Mouse (Mus musculus): ENCODE results near the gene Ttc36. TPM values are rescaled to one million over a fixed set of nuclear protein-coding genes. Genes with fewer than 3 reads are reported as not detected.
"Not testable (repeated sequence)": the region's sequence is repeated elsewhere in the genome, so short reads cannot be mapped to it uniquely, and the experiment has no call there.

Ttc36 gene
- polyA plus RNA-seq, 1 experiment from 2014 or later = not detected

DNA sequence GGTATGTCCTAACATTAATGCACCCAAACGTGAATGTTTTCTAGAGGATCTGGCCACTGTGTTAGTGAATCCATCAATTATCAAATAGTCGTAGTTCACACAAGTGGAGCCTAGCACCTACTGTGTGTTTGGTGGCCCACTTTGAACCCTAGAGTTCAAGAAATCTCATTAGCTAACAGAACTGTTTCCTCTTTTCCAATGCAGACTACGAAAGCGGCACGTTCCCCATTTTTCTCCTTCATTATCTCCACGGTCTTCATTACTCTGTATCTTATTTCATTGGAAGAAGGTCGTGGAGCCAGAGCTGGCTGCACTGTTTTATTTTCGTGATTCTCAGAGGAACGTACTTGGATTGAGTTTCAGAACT lies 2.9 kb downstream of the Ttc36 start:
- peaks cover 7% of the 10 kb centered on the region for H3K27me3 ChIP-seq (ENCODE audit: control insufficient read depth, insufficient read depth, low read length)
- 50% methylated on average over 9 of the region's 9 CpGs for WGBS
- H3K4me3 ChIP-seq (ENCODE audit: low read depth, low read length) = peak overlapping the region; percentile 52
- H3K27ac ChIP-seq (ENCODE audit: low read depth, low read length) = no peak overlapping the region
- no peak for ATAC-seq (ENCODE audit: insufficient read depth, low FRiP score, low TSS enrichment)
- H3K36me3 ChIP-seq (ENCODE audit: control insufficient read depth, insufficient read depth, low read length) = no peaks in the 10 kb centered on the region
- no peaks in the 10 kb centered on the region for H3K9me3 ChIP-seq (ENCODE audit: control insufficient read depth, low read length)
- DNase-seq (ENCODE audit: low spot score) = no peak
- H3K9ac ChIP-seq (ENCODE audit: low read length) = peak overlapping the region; percentile 61
- H3K4me2 ChIP-seq (ENCODE audit: low read depth) = peak overlapping the region; percentile 91
- peaks cover 7% of the 10 kb centered on the region; the same call in 1 of the 2 replicates for H3K4me1 ChIP-seq (ENCODE audit: control insufficient read depth, insufficient read depth, low read length)

GRCm38 (mm10) chr9:44799102-44799957 lies 3.5 kb downstream of the Ttc36 start, which contains the start of gene Tmem25:
Tmem25 (minus strand) TSS chr9:44799307.
- ATAC-seq (ENCODE audit: insufficient read depth, low FRiP score, low TSS enrichment) (peak; percentile 97), DNase-seq (ENCODE audit: low spot score) (peak; percentile 87)
- Histone ChIP-seq H3K4me2 (ENCODE audit: low read depth) (peak within 1 kb of the TSS; percentile 91), H3K36me3 (ENCODE audit: control insufficient read depth, insufficient read depth, low read length) (no peaks in the 10 kb centered on the region), H3K4me1 (ENCODE audit: control insufficient read depth, insufficient read depth, low read length) (peaks cover 7% of the 10 kb centered on the region; the same call in 1 of the 2 replicates), H3K9ac (ENCODE audit: low read length) (peak within 1 kb of the TSS; percentile 61), H3K27ac (ENCODE audit: low read depth, low read length) (no peak within 1 kb of the TSS), H3K4me3 (ENCODE audit: low read depth, low read length) (peak within 1 kb of the TSS; percentile 52), H3K9me3 (ENCODE audit: control insufficient read depth, low read length) (no peaks in the 10 kb centered on the region), H3K27me3 (ENCODE audit: control insufficient read depth, insufficient read depth, low read length) (peaks cover 7% of the 10 kb centered on the region)
- WGBS = under 1% methylated on average over 73 of the region's 75 CpGs

GRCm38 (mm10) chr9:44798298-44798697 lies 4.6 kb downstream of the Ttc36 start:
- Histone ChIP-seq H3K9ac (ENCODE audit: low read length) (no peak overlapping the region), H3K4me1 (ENCODE audit: control insufficient read depth, insufficient read depth, low read length) (peaks cover 7% of the 10 kb centered on the region; the same call in 1 of the 2 replicates), H3K27me3 (ENCODE audit: control insufficient read depth, insufficient read depth, low read length) (peaks cover 7% of the 10 kb centered on the region), H3K27ac (ENCODE audit: low read depth, low read length) (no peak overlapping the region), H3K4me2 (ENCODE audit: low read depth) (peak overlapping the region; percentile 91; the same call in 1 of the 2 replicates), H3K36me3 (ENCODE audit: control insufficient read depth, insufficient read depth, low read length) (no peaks in the 10 kb centered on the region), H3K4me3 (ENCODE audit: low read depth, low read length) (peak overlapping the region; percentile 52; the same call in 1 of the 2 replicates), H3K9me3 (ENCODE audit: control insufficient read depth, low read length) (no peaks in the 10 kb centered on the region)
- no peak for DNase-seq (ENCODE audit: low spot score)
- ATAC-seq (ENCODE audit: insufficient read depth, low FRiP score, low TSS enrichment) = no peak
- 56% methylated on average over 7 of the region's 7 CpGs for WGBS

- H3K9ac ChIP-seq (ENCODE audit: low read length) = no peak overlapping the region
- H3K4me1 ChIP-seq (ENCODE audit: control insufficient read depth, insufficient read depth, low read length) = no peaks in the 10 kb centered on the region
- WGBS = 79% methylated on average over 9 of the region's 9 CpGs
- ATAC-seq (ENCODE audit: insufficient read depth, low FRiP score, low TSS enrichment) = no peak
- H3K27me3 ChIP-seq (ENCODE audit: control insufficient read depth, insufficient read depth, low read length) = no peaks in the 10 kb centered on the region; the same call in 1 of the 2 replicates
- H3K27ac ChIP-seq (ENCODE audit: low read depth, low read length) = no peak overlapping the region
- H3K4me2 ChIP-seq (ENCODE audit: low read depth) = no peak overlapping the region
- no peak for DNase-seq (ENCODE audit: low spot score)
- H3K4me3 ChIP-seq (ENCODE audit: low read depth, low read length) = no peak overlapping the region
- H3K36me3 ChIP-seq (ENCODE audit: control insufficient read depth, insufficient read depth, low read length) = peaks cover 9% of the 10 kb centered on the region
- no peaks in the 10 kb centered on the region for H3K9me3 ChIP-seq (ENCODE audit: control insufficient read depth, low read length)
These were observed 10.0 kb downstream of the Ttc36 start for GRCm38 (mm10) chr9:44792842-44793241.

DNA sequence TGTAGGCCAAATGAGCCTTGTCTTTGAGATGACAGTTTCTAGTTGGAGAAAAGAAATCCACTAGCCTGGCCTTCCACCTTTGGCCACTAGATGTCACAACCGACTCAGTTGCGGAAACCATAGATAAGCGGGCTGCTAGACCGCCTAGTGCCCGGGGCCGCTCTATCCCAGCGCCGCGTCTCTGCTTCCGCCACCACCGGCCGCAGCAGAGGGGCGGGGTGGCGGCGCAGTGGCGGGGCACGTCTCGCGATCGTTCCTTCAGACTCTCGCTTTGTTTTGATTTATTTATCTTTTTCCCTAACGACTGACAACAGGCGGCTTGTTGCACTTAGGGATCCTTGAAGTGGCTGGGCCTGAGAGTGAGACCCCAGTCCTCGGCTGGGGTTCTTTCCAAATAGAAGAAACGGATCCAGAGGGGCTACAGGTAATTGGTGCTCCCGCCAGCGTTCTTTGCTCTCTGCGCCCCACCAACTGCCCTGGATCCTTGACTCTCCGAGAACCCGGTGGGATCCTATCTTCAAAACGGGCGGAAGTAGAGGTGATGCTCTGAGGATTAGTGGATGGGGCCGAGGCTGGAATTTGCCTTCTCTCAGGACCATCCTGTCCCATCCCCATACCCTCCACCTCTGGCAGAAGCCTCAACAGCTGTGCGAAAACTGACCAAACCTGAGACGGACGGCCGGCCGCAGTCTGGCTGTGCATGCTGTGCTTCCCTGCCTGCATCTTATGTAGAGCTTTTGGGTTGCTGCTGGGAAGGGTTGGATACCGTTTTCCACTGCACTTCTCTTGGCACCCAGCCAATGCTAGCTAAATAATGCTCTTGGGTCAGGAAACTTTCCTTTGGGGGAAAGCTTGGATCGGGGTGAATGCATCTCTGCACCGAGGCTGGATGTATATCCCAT lies 29.9 kb downstream of the Ttc36 start:
- under 1% methylated on average over 41 of the region's 41 CpGs for WGBS
- DNase-seq (ENCODE audit: low spot score) (peak; percentile 96), ATAC-seq (ENCODE audit: insufficient read depth, low FRiP score, low TSS enrichment) (peak; percentile 96)
- Histone ChIP-seq H3K9ac (ENCODE audit: low read length) (peak overlapping the region; percentile 84), H3K4me2 (ENCODE audit: low read depth) (peak overlapping the region; percentile 86), H3K27ac (ENCODE audit: low read depth, low read length) (peak overlapping the region; percentile 34), H3K4me1 (ENCODE audit: control insufficient read depth, insufficient read depth, low read length) (no peaks in the 10 kb centered on the region), H3K36me3 (ENCODE audit: control insufficient read depth, insufficient read depth, low read length) (0 out of 2 replicates have a peak, but pooled peaks cover 3% of the 10 kb centered on the region), H3K9me3 (ENCODE audit: control insufficient read depth, low read length) (no peaks in the 10 kb centered on the region), H3K4me3 (ENCODE audit: low read depth, low read length) (peak overlapping the region; percentile 76), H3K27me3 (ENCODE audit: control insufficient read depth, insufficient read depth, low read length) (no peaks in the 10 kb centered on the region)

DNA sequence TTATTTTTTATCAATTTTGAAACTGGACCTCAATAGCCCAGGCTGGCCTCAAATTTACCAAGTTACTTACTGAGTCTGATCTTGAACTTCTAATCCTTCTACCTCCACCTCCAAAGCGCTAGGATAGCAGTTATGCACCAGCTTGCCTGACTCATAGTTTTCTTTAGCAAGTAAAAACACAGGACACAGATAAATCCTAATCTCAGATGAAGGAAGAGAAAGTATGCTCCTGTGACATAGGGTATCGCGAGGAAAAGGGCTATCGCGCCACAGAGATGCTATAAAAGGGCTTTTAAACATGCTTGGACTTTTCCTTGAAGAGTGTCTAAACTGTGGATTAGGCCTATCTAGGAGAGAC lies 30.5 kb downstream of the Ttc36 start:
- H3K9ac ChIP-seq (ENCODE audit: low read length) = 0 out of 2 replicates have a peak overlapping the region, but pooled peaks have one; percentile 29
- no peak overlapping the region for H3K27ac ChIP-seq (ENCODE audit: low read depth, low read length)
- DNase-seq (ENCODE audit: low spot score) = no peak
- H3K4me3 ChIP-seq (ENCODE audit: low read depth, low read length) = no peak overlapping the region
- 0 out of 2 replicates have a peak, but pooled peaks cover 3% of the 10 kb centered on the region for H3K36me3 ChIP-seq (ENCODE audit: control insufficient read depth, insufficient read depth, low read length)
- no peak for ATAC-seq (ENCODE audit: insufficient read depth, low FRiP score, low TSS enrichment)
- no peaks in the 10 kb centered on the region for H3K27me3 ChIP-seq (ENCODE audit: control insufficient read depth, insufficient read depth, low read length)
- no peaks in the 10 kb centered on the region for H3K9me3 ChIP-seq (ENCODE audit: control insufficient read depth, low read length)
- H3K4me1 ChIP-seq (ENCODE audit: control insufficient read depth, insufficient read depth, low read length) = no peaks in the 10 kb centered on the region
- 27% methylated on average over 5 of the region's 5 CpGs for WGBS
- no peak overlapping the region for H3K4me2 ChIP-seq (ENCODE audit: low read depth)

- H3K36me3 ChIP-seq (ENCODE audit: control insufficient read depth, insufficient read depth, low read length) = 0 out of 2 replicates have a peak, but pooled peaks cover 3% of the 10 kb centered on the region
- H3K27ac ChIP-seq (ENCODE audit: low read depth, low read length) = no peak overlapping the region
- 92% methylated on average over 5 of the region's 5 CpGs for WGBS
- no peak overlapping the region for H3K9ac ChIP-seq (ENCODE audit: low read length)
- DNase-seq (ENCODE audit: low spot score) (no peak), ATAC-seq (ENCODE audit: insufficient read depth, low FRiP score, low TSS enrichment) (no peak)
- H3K4me2 ChIP-seq (ENCODE audit: low read depth) = no peak overlapping the region
- H3K27me3 ChIP-seq (ENCODE audit: control insufficient read depth, insufficient read depth, low read length) = no peaks in the 10 kb centered on the region
- H3K4me1 ChIP-seq (ENCODE audit: control insufficient read depth, insufficient read depth, low read length) = peaks cover 2% of the 10 kb centered on the region
- no peak overlapping the region for H3K4me3 ChIP-seq (ENCODE audit: low read depth, low read length)
- no peaks in the 10 kb centered on the region for H3K9me3 ChIP-seq (ENCODE audit: control insufficient read depth, low read length)
These were observed 31.5 kb downstream of the Ttc36 start for GRCm38 (mm10) chr9:44771376-44771775.

- 50% methylated on average over 7 of the region's 9 CpGs for WGBS
- not testable (repeated sequence) for H3K36me3 ChIP-seq (ENCODE audit: control insufficient read depth, insufficient read depth, low read length); H3K27ac ChIP-seq (ENCODE audit: low read depth, low read length); ATAC-seq (ENCODE audit: insufficient read depth, low FRiP score, low TSS enrichment); H3K4me1 ChIP-seq (ENCODE audit: control insufficient read depth, insufficient read depth, low read length); H3K27me3 ChIP-seq (ENCODE audit: control insufficient read depth, insufficient read depth, low read length); H3K9me3 ChIP-seq (ENCODE audit: control insufficient read depth, low read length); H3K9ac ChIP-seq (ENCODE audit: low read length); DNase-seq (ENCODE audit: low spot score)
- Histone ChIP-seq H3K4me3 (ENCODE audit: low read depth, low read length) (peak overlapping the region; percentile 99; the same call in 1 of the 2 replicates), H3K4me2 (ENCODE audit: low read depth) (peak overlapping the region; percentile 57; the same call in 1 of the 2 replicates)
These were observed 34.9 kb downstream of the Ttc36 start for GRCm38 (mm10) chr9:44768029-44768394.
